Mouse (Mus musculus): ENCODE data around the gene Senp5.
"Not testable (repeated sequence)": the region's sequence is repeated elsewhere in the genome, so short reads cannot be mapped to it uniquely, and the experiment has no call there.

Gene Senp5
- long read RNA-seq, experiment 1, full-length matches to known transcripts, result 1 of 6 reads
- long read RNA-seq, experiment 1, partial matches to known transcripts, result 0 of 6 reads
- long read RNA-seq, experiment 1, other reads (novel, unspliced or antisense), result 5 of 6 reads
- long read RNA-seq, experiment 2, full-length matches to known transcripts, result 3 of 6 reads
- long read RNA-seq, experiment 2, partial matches to known transcripts, result 1 of 6 reads
- long read RNA-seq, experiment 2, other reads (novel, unspliced or antisense), result 2 of 6 reads

- intact Hi-C loops (cut with DNase I), result loop anchor here (2.0 kb wide), 1 partner anchor 54 kb away; the partner anchor contains the start of genes 0610012G03Rik and Ncbp2
These were observed at the start of gene Senp5 for GRCm38 (mm10) chr16:32002509-32003477. Gene Senp5, minus strand, starts transcription at chr16:32003287.

- intact Hi-C loops (cut with DNase I), result no loop called here
These were observed 39.3 kb upstream of the Senp5 start for GRCm38 (mm10) chr16:32042367-32042766.

GRCm38 (mm10) chr16:32019678-32020077 is 16.6 kb upstream of the Senp5 start:
- intact Hi-C loops (cut with DNase I), result no loop called here

- intact Hi-C loops (cut with DNase I), result no loop called here
These were observed 7.2 kb upstream of the Senp5 start for GRCm38 (mm10) chr16:32010330-32010729.

- intact Hi-C loops (cut with DNase I), result no loop called here
These were observed 6.8 kb upstream of the Senp5 start for GRCm38 (mm10) chr16:32009913-32010312.

GRCm38 (mm10) chr16:32008529-32009293 is 5.6 kb upstream of the Senp5 start:
- intact Hi-C loops (cut with DNase I), result no loop called here

GRCm38 (mm10) chr16:32004731-32005130 is 1.6 kb upstream of the Senp5 start:
- intact Hi-C loops (cut with DNase I), result no loop called here

GRCm38 (mm10) chr16:31996371-31996770 is 6.7 kb downstream of the Senp5 start:
- intact Hi-C loops (cut with DNase I), result no loop called here

- intact Hi-C loops (cut with DNase I), result no loop called here
These were observed 9.1 kb downstream of the Senp5 start for GRCm38 (mm10) chr16:31993946-31994345.

GRCm38 (mm10) chr16:31993195-31993594 is 9.9 kb downstream of the Senp5 start:
- intact Hi-C loops (cut with DNase I), result no loop called here

- intact Hi-C loops (cut with DNase I), result no loop called here
These were observed 11.0 kb downstream of the Senp5 start for GRCm38 (mm10) chr16:31992039-31992438.

GRCm38 (mm10) chr16:31980946-31981345 is 22.1 kb downstream of the Senp5 start:
- intact Hi-C loops (cut with DNase I), result no loop called here

GRCm38 (mm10) chr16:31979501-31979900 is 23.6 kb downstream of the Senp5 start:
- intact Hi-C loops (cut with DNase I), result no loop called here

GRCm38 (mm10) chr16:31975258-31975657 is 27.8 kb downstream of the Senp5 start:
- intact Hi-C loops (cut with DNase I), result no loop called here

GRCm38 (mm10) chr16:31963224-31963623 is 39.9 kb downstream of the Senp5 start:
- intact Hi-C loops (cut with DNase I), result no loop called here

GRCm38 (mm10) chr16:31948345-31948774 is 54.7 kb downstream of the Senp5 start, which contains the start of the genes 0610012G03Rik and Ncbp2:
Gene 0610012G03Rik, minus strand, starts transcription at chr16:31948494.
Gene Ncbp2, plus strand, starts transcription at chr16:31948513.
- intact Hi-C loops (cut with DNase I), result loop anchor here (2.0 kb wide), 1 partner anchor 54 kb away; the partner anchor contains the start of gene Senp5

- intact Hi-C loops (cut with DNase I), result loop anchor here (2.0 kb wide), 1 partner anchor 55 kb away; the partner anchor contains the start of gene Senp5
These were observed 55.2 kb downstream of the Senp5 start for GRCm38 (mm10) chr16:31947901-31948316.

- intact Hi-C loops (cut with DNase I), result no loop called here
These were observed 55.8 kb downstream of the Senp5 start for GRCm38 (mm10) chr16:31947333-31947732.

- intact Hi-C loops (cut with DNase I), result not testable (repeated sequence)
These were observed 57.1 kb downstream of the Senp5 start for GRCm38 (mm10) chr16:31945986-31946385.

- intact Hi-C loops (cut with DNase I), result no loop called here
These were observed 57.7 kb downstream of the Senp5 start for GRCm38 (mm10) chr16:31945372-31945771.

GRCm38 (mm10) chr16:31944698-31945255 is 58.3 kb downstream of the Senp5 start:
- intact Hi-C loops (cut with DNase I), result no loop called here

All from adrenal gland (tissue).